ENCODE assay signal across 26 mouse cellular contexts in the genomic region with DNA sequence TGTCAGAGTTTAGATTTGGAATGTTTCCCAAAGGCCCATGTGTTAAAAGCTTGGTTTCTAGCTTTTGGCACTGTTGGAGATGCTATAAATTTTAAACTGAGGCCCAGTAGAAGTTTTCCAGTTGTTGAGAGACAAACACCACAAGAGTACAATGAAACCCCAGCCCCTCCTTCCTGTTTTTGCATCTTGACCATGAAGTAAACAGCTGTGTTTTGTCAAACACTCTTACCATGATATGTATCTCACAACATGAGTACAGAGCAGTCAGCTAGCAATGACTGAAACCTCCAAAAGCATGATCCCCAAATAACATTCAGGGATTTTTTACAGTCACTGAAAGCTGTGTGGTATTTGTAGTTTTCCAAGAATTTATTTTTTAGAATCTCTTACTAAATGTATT.
"Had no signal": no experiment of that assay in that cellular context is flagged by ENCODE, and none has a peak within 500 bp of the region (broad histone marks: within the 10 kb centered on the region; RNA-seq: fewer than 3 reads in every experiment).

No protein-coding gene starts in this region.

- H3K36me3 ChIP-seq: heart, embryonic 10.5 days; heart, embryonic 12.5 days; hindbrain, embryonic 10.5 days; hindbrain, embryonic 12.5 days; intestine, embryonic 15.5 days; limb, embryonic 10.5 days; limb, embryonic 12.5 days; liver, embryonic 13.5 days had no signal

- H3K27ac ChIP-seq: gastrocnemius, adult 2 months; heart, embryonic 10.5 days; hindbrain, embryonic 10.5 days; hindbrain, embryonic 12.5 days; hindbrain, embryonic 14.5 days; intestine, embryonic 15.5 days; layer of hippocampus, adult 2 months; left cerebral cortex, adult 2 months; limb, embryonic 10.5 days; limb, embryonic 12.5 days; liver, embryonic 13.5 days had no signal

- H3K4me2 ChIP-seq: heart, embryonic 12.5 days; hindbrain, embryonic 12.5 days; hindbrain, embryonic 14.5 days; intestine, embryonic 15.5 days; limb, embryonic 12.5 days; liver, embryonic 11.5 days; liver, embryonic 13.5 days had no signal

- H3K4me3 ChIP-seq: gastrocnemius, adult 2 months; heart, embryonic 10.5 days; heart, embryonic 12.5 days; hindbrain, embryonic 10.5 days; hindbrain, embryonic 12.5 days; intestine, embryonic 15.5 days; layer of hippocampus, adult 2 months; left cerebral cortex, adult 2 months; limb, embryonic 10.5 days; limb, embryonic 12.5 days; liver, embryonic 13.5 days had no signal

- H3K9ac ChIP-seq: heart, embryonic 12.5 days; hindbrain, embryonic 12.5 days; hindbrain, embryonic 14.5 days; intestine, embryonic 15.5 days; limb, embryonic 12.5 days; liver, embryonic 13.5 days had no signal

- DNase-seq: gastrocnemius, adult 2 months; gastrocnemius, postnatal 10 days; gastrocnemius, postnatal 25 days; heart, adult 18-20 months; heart, postnatal 10 days; heart, postnatal 4 days; kidney, adult 18-20 months; kidney, adult 8-10 months; kidney, postnatal 14 days; kidney, postnatal 36 days; liver; liver, embryonic 13.5 days had no signal

- H3K27me3 ChIP-seq: heart, embryonic 12.5 days; hindbrain, embryonic 12.5 days; intestine, embryonic 15.5 days; limb, embryonic 12.5 days; liver, embryonic 13.5 days had no signal

- ATAC-seq: hindbrain, embryonic 16.5 days; inflammation-experienced regulatory T-cells, adult 6 months; intestine, embryonic 15.5 days; intestine, postnatal 0 days had no signal

- H3K4me1 ChIP-seq: heart, embryonic 10.5 days; heart, embryonic 12.5 days; hindbrain, embryonic 10.5 days; hindbrain, embryonic 12.5 days; intestine, embryonic 15.5 days; limb, embryonic 10.5 days; limb, embryonic 12.5 days; liver, embryonic 13.5 days had no signal

- H3K9me3 ChIP-seq: heart, embryonic 10.5 days; heart, embryonic 12.5 days; hindbrain, embryonic 10.5 days; hindbrain, embryonic 12.5 days; intestine, embryonic 15.5 days; limb, embryonic 10.5 days; limb, embryonic 12.5 days; liver, embryonic 13.5 days had no signal
